Mouse (Mus musculus): ENCODE data around the gene Usp25. TPM values are rescaled to one million over a fixed set of nuclear protein-coding genes. Genes with fewer than 3 reads are reported as not detected.

Gene Usp25
- polyA plus RNA-seq, 1 experiment, result 24.4 TPM

GRCm38 (mm10) chr16:77020190-77020589 is 6.7 kb downstream of the Usp25 start:
- H3K27me3 ChIP-seq (ENCODE audit: control insufficient read depth, insufficient read depth, low read length, poor library complexity, severe bottlenecking), result no peaks in the 10 kb centered on the region
- H3K9me3 ChIP-seq (replicated peaks; ENCODE audit: control insufficient read depth, insufficient read depth, low read length, poor library complexity, severe bottlenecking), result 0 out of 2 replicates have a peak, but pooled peaks cover 4% of the 10 kb centered on the region
- no peaks in the 10 kb centered on the region for H3K36me3 ChIP-seq (ENCODE audit: control insufficient read depth, insufficient read depth, low read length, poor library complexity, severe bottlenecking)
- no peak overlapping the region for H3K27ac ChIP-seq (ENCODE audit: insufficient read depth, low read length)
- H3K4me3 ChIP-seq (ENCODE audit: low read depth, low read length), result no peak overlapping the region
- H3K4me1 ChIP-seq (ENCODE audit: control insufficient read depth, insufficient read depth, low read length), result no peaks in the 10 kb centered on the region
- no peak for TF ChIP-seq POLR2A (IDR thresholded peaks at IDR 0.05; ENCODE audit: insufficient read depth, low read length)
- no peak for TF ChIP-seq EP300 (IDR thresholded peaks at IDR 0.05; ENCODE audit: insufficient read depth, low read depth, low read length)
- no peak for TF ChIP-seq CTCF (IDR thresholded peaks at IDR 0.05; ENCODE audit: low read depth, low read length)
- H3K9ac ChIP-seq (ENCODE audit: low read depth, poor library complexity, severe bottlenecking), result no peak overlapping the region

GRCm38 (mm10) chr16:77023627-77024379 is 10.3 kb downstream of the Usp25 start:
- TF ChIP-seq POLR2A (IDR thresholded peaks at IDR 0.05; ENCODE audit: insufficient read depth, low read length) (no peak), CTCF (IDR thresholded peaks at IDR 0.05; ENCODE audit: low read depth, low read length) (no peak), EP300 (IDR thresholded peaks at IDR 0.05; ENCODE audit: insufficient read depth, low read depth, low read length) (no peak)
- Histone ChIP-seq H3K27ac (ENCODE audit: insufficient read depth, low read length) (no peak overlapping the region), H3K9ac (ENCODE audit: low read depth, poor library complexity, severe bottlenecking) (no peak overlapping the region), H3K4me3 (ENCODE audit: low read depth, low read length) (no peak overlapping the region), H3K36me3 (ENCODE audit: control insufficient read depth, insufficient read depth, low read length, poor library complexity, severe bottlenecking) (no peaks in the 10 kb centered on the region), H3K9me3 (replicated peaks; ENCODE audit: control insufficient read depth, insufficient read depth, low read length, poor library complexity, severe bottlenecking) (0 out of 2 replicates have a peak, but pooled peaks cover 4% of the 10 kb centered on the region), H3K4me1 (ENCODE audit: control insufficient read depth, insufficient read depth, low read length) (no peaks in the 10 kb centered on the region), H3K27me3 (ENCODE audit: control insufficient read depth, insufficient read depth, low read length, poor library complexity, severe bottlenecking) (no peaks in the 10 kb centered on the region)

- H3K9ac ChIP-seq (ENCODE audit: low read depth, poor library complexity, severe bottlenecking), result no peak overlapping the region
- TF ChIP-seq CTCF (IDR thresholded peaks at IDR 0.05; ENCODE audit: low read depth, low read length), result no peak
- TF ChIP-seq EP300 (IDR thresholded peaks at IDR 0.05; ENCODE audit: insufficient read depth, low read depth, low read length), result no peak
- no peak for TF ChIP-seq POLR2A (IDR thresholded peaks at IDR 0.05; ENCODE audit: insufficient read depth, low read length)
- H3K36me3 ChIP-seq (ENCODE audit: control insufficient read depth, insufficient read depth, low read length, poor library complexity, severe bottlenecking), result no peaks in the 10 kb centered on the region
- H3K27me3 ChIP-seq (ENCODE audit: control insufficient read depth, insufficient read depth, low read length, poor library complexity, severe bottlenecking), result no peaks in the 10 kb centered on the region
- H3K4me3 ChIP-seq (ENCODE audit: low read depth, low read length), result no peak overlapping the region
- H3K27ac ChIP-seq (ENCODE audit: insufficient read depth, low read length), result no peak overlapping the region
- no peaks in the 10 kb centered on the region for H3K4me1 ChIP-seq (ENCODE audit: control insufficient read depth, insufficient read depth, low read length)
- H3K9me3 ChIP-seq (replicated peaks; ENCODE audit: control insufficient read depth, insufficient read depth, low read length, poor library complexity, severe bottlenecking), result 0 out of 2 replicates have a peak, but pooled peaks cover 4% of the 10 kb centered on the region
Measured at GRCm38 (mm10) chr16:77026099-77026498, 12.6 kb downstream of the Usp25 start.

GRCm38 (mm10) chr16:77026933-77027332 is 13.4 kb downstream of the Usp25 start:
- H3K27ac ChIP-seq (ENCODE audit: insufficient read depth, low read length), result no peak overlapping the region
- no peaks in the 10 kb centered on the region for H3K36me3 ChIP-seq (ENCODE audit: control insufficient read depth, insufficient read depth, low read length, poor library complexity, severe bottlenecking)
- 0 out of 2 replicates have a peak, but pooled peaks cover 4% of the 10 kb centered on the region for H3K9me3 ChIP-seq (replicated peaks; ENCODE audit: control insufficient read depth, insufficient read depth, low read length, poor library complexity, severe bottlenecking)
- no peak overlapping the region for H3K4me3 ChIP-seq (ENCODE audit: low read depth, low read length)
- H3K27me3 ChIP-seq (ENCODE audit: control insufficient read depth, insufficient read depth, low read length, poor library complexity, severe bottlenecking), result no peaks in the 10 kb centered on the region
- TF ChIP-seq CTCF (IDR thresholded peaks at IDR 0.05; ENCODE audit: low read depth, low read length) (no peak), EP300 (IDR thresholded peaks at IDR 0.05; ENCODE audit: insufficient read depth, low read depth, low read length) (no peak), POLR2A (IDR thresholded peaks at IDR 0.05; ENCODE audit: insufficient read depth, low read length) (no peak)
- H3K9ac ChIP-seq (ENCODE audit: low read depth, poor library complexity, severe bottlenecking), result no peak overlapping the region
- H3K4me1 ChIP-seq (ENCODE audit: control insufficient read depth, insufficient read depth, low read length), result no peaks in the 10 kb centered on the region

GRCm38 (mm10) chr16:77027976-77028686 is 14.6 kb downstream of the Usp25 start:
- H3K27ac ChIP-seq (ENCODE audit: insufficient read depth, low read length), result no peak overlapping the region

More at GRCm38 (mm10) chr16:77027976-77028686, 14.6 kb downstream of the Usp25 start:
- TF ChIP-seq POLR2A (IDR thresholded peaks at IDR 0.05; ENCODE audit: insufficient read depth, low read length), result no peak
- TF ChIP-seq EP300 (IDR thresholded peaks at IDR 0.05; ENCODE audit: insufficient read depth, low read depth, low read length), result no peak
- no peak for TF ChIP-seq CTCF (IDR thresholded peaks at IDR 0.05; ENCODE audit: low read depth, low read length)
- Histone ChIP-seq H3K9ac (ENCODE audit: low read depth, poor library complexity, severe bottlenecking) (no peak overlapping the region), H3K27me3 (ENCODE audit: control insufficient read depth, insufficient read depth, low read length, poor library complexity, severe bottlenecking) (no peaks in the 10 kb centered on the region), H3K4me3 (ENCODE audit: low read depth, low read length) (no peak overlapping the region), H3K4me1 (ENCODE audit: control insufficient read depth, insufficient read depth, low read length) (no peaks in the 10 kb centered on the region), H3K9me3 (replicated peaks; ENCODE audit: control insufficient read depth, insufficient read depth, low read length, poor library complexity, severe bottlenecking) (0 out of 2 replicates have a peak, but pooled peaks cover 4% of the 10 kb centered on the region), H3K36me3 (ENCODE audit: control insufficient read depth, insufficient read depth, low read length, poor library complexity, severe bottlenecking) (no peaks in the 10 kb centered on the region)
